42 mouse cellular contexts compared by ENCODE assay signal in genomic region chr3:90596810-90597209, GRCm38 (mm10). TPM values are rescaled to one million over a fixed set of nuclear protein-coding genes. Genes with fewer than 3 reads are reported as not detected.
"Had no signal": no experiment of that assay in that cellular context is flagged by ENCODE, and none has a peak within 500 bp of the region (broad histone marks: within the 10 kb centered on the region; RNA-seq: fewer than 3 reads in every experiment).

No protein-coding gene starts in this region.

- H3K9me3 ChIP-seq: heart, embryonic 15.5 days; hindbrain, embryonic 10.5 days; hindbrain, embryonic 12.5 days; intestine, embryonic 15.5 days; limb, embryonic 15.5 days; liver, embryonic 12.5 days had no signal

- H3K27ac ChIP-seq: heart, adult 2 months; heart, embryonic 13.5 days; heart, embryonic 15.5 days; hindbrain, embryonic 10.5 days; hindbrain, embryonic 12.5 days; hindbrain, embryonic 14.5 days; intestine, embryonic 15.5 days; kidney, embryonic 15.5 days; kidney, postnatal 0 days; limb, embryonic 13.5 days; limb, embryonic 15.5 days; liver, embryonic 12.5 days; liver, embryonic 14.5 days had no signal

- DNase-seq: gastrocnemius, postnatal 14 days; heart, adult 2 months; heart, postnatal 14 days; heart, postnatal 36 days; kidney, adult 11 months; kidney, adult 2 months; kidney, adult 9 months; kidney, postnatal 14 days; kidney, postnatal 36 days; layer of hippocampus, adult 9-11 months; layer of hippocampus, postnatal 36 days; left cerebral cortex, postnatal 4 days had no signal

- H3K36me3 ChIP-seq: heart, embryonic 13.5 days; heart, embryonic 15.5 days; hindbrain, embryonic 10.5 days; hindbrain, embryonic 12.5 days; intestine, embryonic 15.5 days; kidney, embryonic 15.5 days; limb, embryonic 13.5 days; limb, embryonic 15.5 days; liver, embryonic 12.5 days had no signal

- H3K4me1 ChIP-seq: hindbrain, embryonic 12.5 days; intestine, embryonic 15.5 days; limb, embryonic 13.5 days; liver, embryonic 12.5 days had no signal

- H3K27me3 ChIP-seq: heart, embryonic 13.5 days; heart, embryonic 15.5 days; hindbrain, embryonic 12.5 days; intestine, embryonic 15.5 days; kidney, embryonic 15.5 days; limb, embryonic 13.5 days; limb, embryonic 15.5 days; liver, embryonic 12.5 days had no signal

- H3K4me3 ChIP-seq: heart, adult 2 months; heart, embryonic 13.5 days; heart, embryonic 15.5 days; hindbrain, embryonic 10.5 days; hindbrain, embryonic 12.5 days; intestine, embryonic 15.5 days; kidney, embryonic 15.5 days; limb, embryonic 13.5 days; limb, embryonic 15.5 days; liver, embryonic 12.5 days had no signal

RNA-seq across cellular contexts. Expression of gene Gm42674, which starts 4.9 kb away (rescaled TPM):
- total RNA-seq: gastrocnemius, adult 8-10 months; gastrocnemius, postnatal 14 days; gastrocnemius, postnatal 4 days; granulocyte monocyte progenitor cell, adult 5-6 weeks; heart, adult 2 months; heart, postnatal 14 days; heart, postnatal 36 days; layer of hippocampus, adult 8-10 months; layer of hippocampus, postnatal 14 days; layer of hippocampus, postnatal 36 days; left cerebral cortex, adult 18-20 months; left cerebral cortex, adult 8-10 months; left cerebral cortex, postnatal 10 days; left cerebral cortex, postnatal 25 days; left cerebral cortex, postnatal 4 days; liver, adult 2 months had no signal
- polyA plus RNA-seq: frontal cortex, adult 2 months; heart, adult 2 months; heart, embryonic 11.5 days; heart, embryonic 13.5 days; heart, embryonic 15.5 days; heart, postnatal 0 days; hindbrain, embryonic 10.5 days; hindbrain, embryonic 12.5 days; hindbrain, embryonic 14.5 days; inflammation-experienced regulatory T-cells, adult 6 months; intestine, embryonic 15.5 days; kidney, adult 2 months; kidney, embryonic 15.5 days; kidney, postnatal 0 days; large intestine, adult 2 months; limb, embryonic 11.5 days; limb, embryonic 13.5 days; limb, embryonic 15.5 days; liver, adult 2 months; liver, embryonic 12.5 days; liver, embryonic 14.5 days had no signal

RNA-seq across cellular contexts. Expression of gene S100a4, which starts 6.8 kb away (rescaled TPM):
- polyA plus RNA-seq: hindbrain, embryonic 10.5 days had no signal

RNA-seq across cellular contexts. Expression of gene S100a2, which starts 6.8 kb away (rescaled TPM):
- total RNA-seq: gastrocnemius, adult 8-10 months; gastrocnemius, postnatal 14 days; gastrocnemius, postnatal 4 days; granulocyte monocyte progenitor cell, adult 5-6 weeks; heart, adult 2 months; heart, postnatal 14 days; heart, postnatal 36 days; layer of hippocampus, adult 18-20 months; layer of hippocampus, adult 8-10 months; layer of hippocampus, postnatal 14 days; layer of hippocampus, postnatal 36 days; left cerebral cortex, adult 18-20 months; left cerebral cortex, adult 8-10 months; left cerebral cortex, postnatal 10 days; left cerebral cortex, postnatal 25 days; left cerebral cortex, postnatal 4 days; liver, adult 2 months had no signal
- polyA plus RNA-seq: frontal cortex, adult 2 months; heart, adult 2 months; heart, embryonic 11.5 days; heart, embryonic 13.5 days; heart, embryonic 15.5 days; heart, postnatal 0 days; hindbrain, embryonic 10.5 days; hindbrain, embryonic 12.5 days; hindbrain, embryonic 14.5 days; hindbrain, embryonic 16.5 days; intestine, embryonic 15.5 days; kidney, adult 2 months; kidney, embryonic 15.5 days; kidney, postnatal 0 days; large intestine, adult 2 months; limb, embryonic 11.5 days; limb, embryonic 13.5 days; limb, embryonic 15.5 days; liver, adult 2 months; liver, embryonic 12.5 days; liver, embryonic 14.5 days had no signal

RNA-seq across cellular contexts. Expression of gene S100a5, which starts 11.5 kb away (rescaled TPM):
- total RNA-seq: gastrocnemius, postnatal 14 days; gastrocnemius, postnatal 4 days; granulocyte monocyte progenitor cell, adult 5-6 weeks; heart, adult 2 months; heart, postnatal 14 days; heart, postnatal 36 days; layer of hippocampus, adult 8-10 months; layer of hippocampus, postnatal 14 days; layer of hippocampus, postnatal 36 days; left cerebral cortex, adult 18-20 months; left cerebral cortex, postnatal 10 days; left cerebral cortex, postnatal 25 days; left cerebral cortex, postnatal 4 days; liver, adult 2 months had no signal
- polyA plus RNA-seq: heart, adult 2 months; heart, embryonic 11.5 days; heart, embryonic 13.5 days; heart, embryonic 15.5 days; heart, postnatal 0 days; hindbrain, embryonic 10.5 days; hindbrain, embryonic 12.5 days; hindbrain, embryonic 14.5 days; hindbrain, embryonic 16.5 days; inflammation-experienced regulatory T-cells, adult 6 months; kidney, adult 2 months; kidney, embryonic 15.5 days; large intestine, adult 2 months; limb, embryonic 11.5 days; limb, embryonic 13.5 days; limb, embryonic 15.5 days; liver, adult 2 months; liver, embryonic 12.5 days; liver, embryonic 14.5 days had no signal
